In genomic region chr11:98938701-98939083, GRCm38 (mm10) we compare ENCODE assay signal across 9 mouse cellular contexts. TPM values are rescaled to one million over a fixed set of nuclear protein-coding genes. Genes with fewer than 3 reads are reported as not detected.
DNase-seq lines count a peak whose midpoint lies in the region; ATAC-seq and TF ChIP-seq lines count a peak whose summit lies in the region.
"Had no signal": no experiment of that assay in that cellular context is flagged by ENCODE, and none has a peak within 500 bp of the region (broad histone marks: within the 10 kb centered on the region; RNA-seq: fewer than 3 reads in every experiment).

No protein-coding gene starts in this region.

- H3K27ac ChIP-seq in kidney, adult 2 months (ENCODE audit: insufficient read depth, low read depth, low read length) = no peak overlapping the region
- peak overlapping the region; percentile 69; the same call in 1 of the 2 replicates for H3K27ac ChIP-seq in brown adipose tissue, adult 24 weeks (replicated peaks; ENCODE audit: low read depth, low read length)
- no peak overlapping the region for H3K27ac ChIP-seq in hindbrain, embryonic 14.5 days
- no peak overlapping the region for H3K27ac ChIP-seq in midbrain, embryonic 15.5 days

- peaks cover 54% of the 10 kb centered on the region for H3K4me1 ChIP-seq in kidney, adult 2 months (ENCODE audit: control insufficient read depth, insufficient read depth, low read length)
- peaks cover 40% of the 10 kb centered on the region for H3K4me1 ChIP-seq in brown adipose tissue, adult 24 weeks (ENCODE audit: control insufficient read depth, insufficient read depth, insufficient read length, low read length)
- H3K4me1 ChIP-seq in hindbrain, embryonic 14.5 days (replicated peaks; ENCODE audit: control insufficient read depth, insufficient read depth, low read length) = peaks cover 68% of the 10 kb centered on the region
- peaks cover 74% of the 10 kb centered on the region for H3K4me1 ChIP-seq in midbrain, embryonic 15.5 days

- H3K27me3 ChIP-seq in kidney, adult 2 months (replicated peaks; ENCODE audit: control insufficient read depth, insufficient read depth, low read length) = no peaks in the 10 kb centered on the region
- no peaks in the 10 kb centered on the region for H3K27me3 ChIP-seq in hindbrain, embryonic 14.5 days (ENCODE audit: control insufficient read depth, insufficient read depth, low read length)
- peaks cover 12% of the 10 kb centered on the region for H3K27me3 ChIP-seq in midbrain, embryonic 15.5 days (replicated peaks)

- peak overlapping the region; percentile 83 for H3K4me2 ChIP-seq in hindbrain, embryonic 14.5 days (replicated peaks)
- peak overlapping the region; percentile 99 for H3K4me2 ChIP-seq in midbrain, embryonic 15.5 days

- WGBS in kidney, adult 2 months = 37% methylated on average over 7 of the region's 7 CpGs
- 46% methylated on average over 7 of the region's 7 CpGs for WGBS in hindbrain, embryonic 14.5 days
- WGBS in midbrain, embryonic 15.5 days = 47% methylated on average over 7 of the region's 7 CpGs

- H3K9me3 ChIP-seq in hindbrain, embryonic 14.5 days (ENCODE audit: control insufficient read depth, low read length) = no peaks in the 10 kb centered on the region
- H3K9me3 ChIP-seq in midbrain, embryonic 15.5 days = no peaks in the 10 kb centered on the region

- ATAC-seq in hindbrain, embryonic 14.5 days (ENCODE audit: low FRiP score) = no peak
- ATAC-seq in midbrain, embryonic 15.5 days (replicated peaks) = no peak

- TF ChIP-seq CTCF in kidney, adult 2 months (conservative IDR thresholded peaks at IDR 0.05; ENCODE audit: insufficient read depth, insufficient read length, low read depth, low read length) = no peak

- H3K36me3 ChIP-seq in kidney, adult 2 months (ENCODE audit: control insufficient read depth, insufficient read depth, low read length) = no peaks in the 10 kb centered on the region
- no peaks in the 10 kb centered on the region for H3K36me3 ChIP-seq in hindbrain, embryonic 14.5 days (replicated peaks; ENCODE audit: control insufficient read depth, insufficient read depth)
- no peaks in the 10 kb centered on the region for H3K36me3 ChIP-seq in midbrain, embryonic 15.5 days (replicated peaks)

- H3K4me3 ChIP-seq in kidney, adult 2 months (ENCODE audit: insufficient read depth, low read depth, low read length) = peak overlapping the region; percentile 93
- peak overlapping the region; percentile 87 for H3K4me3 ChIP-seq in brown adipose tissue, adult 24 weeks (ENCODE audit: insufficient read depth, low read depth, low read length)
- peak overlapping the region; percentile 47 for H3K4me3 ChIP-seq in hindbrain, embryonic 14.5 days (replicated peaks; ENCODE audit: low read length)
- no peak overlapping the region for H3K4me3 ChIP-seq in midbrain, embryonic 15.5 days

- no peak for DNase-seq in kidney, adult 2 months
- DNase-seq in kidney, postnatal 14 days = no peak
- DNase-seq in hindbrain, embryonic 14.5 days (ENCODE audit: low spot score) = no peak
- no peak for DNase-seq in frontal cortex, postnatal 14 days (ENCODE audit: low spot score in 2 of 2)
- no peak for DNase-seq in right cerebral cortex, postnatal 4 days
- no peak for DNase-seq in left cerebral cortex, adult 8-10 months (ENCODE audit: low spot score in 2 of 2)

- H3K9ac ChIP-seq in hindbrain, embryonic 14.5 days = 0 out of 2 replicates have a peak overlapping the region, but pooled peaks have one; percentile 20
- no peak overlapping the region for H3K9ac ChIP-seq in midbrain, embryonic 15.5 days

- TF ChIP-seq POLR2A in kidney, adult 2 months (IDR thresholded peaks at IDR 0.05; ENCODE audit: low read depth, low read length) = no peak

RNA-seq across cellular contexts. Expression of gene Rara, which starts 11.1 kb away (rescaled TPM):
- 18.0 and 19.6 TPM in 2 replicates for polyA plus RNA-seq in kidney, adult 2 months (2012; rRNA removed)
- polyA plus RNA-seq in brown adipose tissue, adult 24 weeks (2012; ENCODE audit: insufficient read depth, insufficient read length, missing spikeins) = 3.2 and 5.5 TPM in 2 replicates
- 18.4 and 18.7 TPM in 2 replicates for polyA plus RNA-seq in hindbrain, embryonic 14.5 days (2014; fragmentation: Nextera tagmentation; extraction: Ambion mirVana)
- 9.7 and 10.5 TPM in 2 replicates for polyA plus RNA-seq in midbrain, embryonic 15.5 days (2015; fragmentation: Nextera tagmentation; extraction: Ambion mirVana)
- total RNA-seq in left cerebral cortex, adult 8-10 months (2022) = 10 to 100 TPM; 11.1 to 11.7 (median 11.4) TPM

RNA-seq across cellular contexts. Expression of gene Cdc6, which starts 31.1 kb away (rescaled TPM):
- 0.11 and 0.14 TPM in 2 replicates for polyA plus RNA-seq in kidney, adult 2 months (2012; rRNA removed)
- 0.28 and 1.7 TPM in 2 replicates for polyA plus RNA-seq in brown adipose tissue, adult 24 weeks (2012; ENCODE audit: insufficient read depth, insufficient read length, missing spikeins)
- 4.3 and 5.2 TPM in 2 replicates for polyA plus RNA-seq in hindbrain, embryonic 14.5 days (2014; fragmentation: Nextera tagmentation; extraction: Ambion mirVana)
- polyA plus RNA-seq in midbrain, embryonic 15.5 days (2015; fragmentation: Nextera tagmentation; extraction: Ambion mirVana) = 3.9 and 4.2 TPM in 2 replicates
- total RNA-seq in left cerebral cortex, adult 8-10 months (2022) = under 1 TPM; 0.15 to 0.91 (median 0.25) TPM

RNA-seq across cellular contexts. Expression of gene Gjd3, which starts 44.1 kb away (rescaled TPM):
- polyA plus RNA-seq in kidney, adult 2 months (2012; rRNA removed) = 0.34 and 0.57 TPM in 2 replicates
- not detected in 2 replicates for polyA plus RNA-seq in brown adipose tissue, adult 24 weeks (2012; ENCODE audit: insufficient read depth, insufficient read length, missing spikeins)
- polyA plus RNA-seq in hindbrain, embryonic 14.5 days (2014; fragmentation: Nextera tagmentation; extraction: Ambion mirVana) = 0.60 and 1.4 TPM in 2 replicates
- polyA plus RNA-seq in midbrain, embryonic 15.5 days (2015; fragmentation: Nextera tagmentation; extraction: Ambion mirVana) = 1.4 and 2.4 TPM in 2 replicates
- total RNA-seq in left cerebral cortex, adult 8-10 months (2022) = 1 to 10 TPM; 1.2 to 1.8 (median 1.4) TPM
- total RNA-seq: gastrocnemius, postnatal 36 days had no signal
